Mouse (Mus musculus): Measurements from ENCODE around the gene Prss22. TPM values are rescaled to one million over a fixed set of nuclear protein-coding genes. Genes with fewer than 3 reads are reported as not detected.

The Prss22 gene
- polyA plus RNA-seq, 2 experiments = not detected

DNA sequence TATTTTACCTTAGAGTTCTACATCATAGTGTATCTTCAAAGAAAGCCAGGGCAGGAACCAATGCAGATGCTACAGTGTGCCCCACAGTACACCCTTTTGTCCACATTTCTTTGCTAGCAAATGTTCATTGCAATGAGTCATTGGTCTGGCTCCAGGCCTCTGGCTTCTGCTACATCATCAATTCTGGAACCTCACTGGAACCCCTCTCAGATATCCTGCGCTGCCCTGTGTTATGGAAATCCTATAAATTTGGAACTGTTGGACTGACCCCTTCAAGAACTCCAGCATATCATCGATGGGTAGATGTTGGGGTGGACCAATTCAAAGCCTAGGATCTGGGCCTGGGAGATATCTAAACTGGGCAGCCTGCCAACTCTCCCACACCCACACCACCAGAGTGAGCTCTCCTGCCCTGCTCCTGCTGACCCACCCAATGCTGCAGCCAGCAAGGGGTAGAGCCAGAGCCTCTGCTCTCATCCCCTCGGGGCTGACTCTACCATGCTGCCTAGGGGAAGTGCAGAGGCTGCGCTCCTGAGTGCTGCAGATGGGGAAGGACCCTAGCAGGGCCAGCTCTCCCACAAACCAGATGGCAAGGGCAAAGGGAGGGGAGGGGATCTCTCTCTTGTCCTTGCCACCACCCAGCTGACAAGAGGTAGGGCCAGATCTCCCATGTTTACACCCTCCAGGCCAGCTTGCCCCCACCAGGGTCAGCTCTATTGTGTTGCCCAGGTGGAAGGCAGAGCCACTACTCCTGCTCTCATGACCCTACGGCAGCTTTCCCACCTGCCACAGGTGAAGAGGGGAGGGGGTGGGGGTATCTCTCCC lies 23.7 kb upstream of the Prss22 start:
- TF ChIP-seq CTCF (IDR thresholded peaks at IDR 0.05; ENCODE audit: low read depth) = no peak
- no peak for TF ChIP-seq EP300 (IDR thresholded peaks at IDR 0.05; ENCODE audit: low read depth)
- Histone ChIP-seq H3K4me1 (replicated peaks; ENCODE audit: control insufficient read depth in 2 of 2, insufficient read depth in 2 of 2, low read length in 1 of 2) (no peaks in the 10 kb centered on the region), H3K36me3 (replicated peaks; ENCODE audit: control insufficient read depth, insufficient read depth, low read depth) (no peaks in the 10 kb centered on the region), H3K9ac (replicated peaks) (no peak overlapping the region), H3K27me3 (ENCODE audit: control insufficient read depth, insufficient read depth, low read length) (no peaks in the 10 kb centered on the region), H3K27ac (no peak overlapping the region), H3K9me3 (ENCODE audit: control insufficient read depth, low read length) (no peaks in the 10 kb centered on the region), H3K4me2 (ENCODE audit: low read depth) (no peak overlapping the region), H3K4me3 (ENCODE audit: insufficient read depth in 1 of 2, low read depth in 2 of 2, low read length in 2 of 2) (no peak overlapping the region)
- ATAC-seq (ENCODE audit: insufficient read depth) = 0 out of 2 replicates have a peak, but pooled peaks have one; percentile 23
- 44% methylated on average over 5 of the region's 5 CpGs for WGBS (ENCODE audit: insufficient replicate concordance)
- no peak for DNase-seq (ENCODE audit: low read depth in 3 of 3, low spot score in 3 of 3)

DNA sequence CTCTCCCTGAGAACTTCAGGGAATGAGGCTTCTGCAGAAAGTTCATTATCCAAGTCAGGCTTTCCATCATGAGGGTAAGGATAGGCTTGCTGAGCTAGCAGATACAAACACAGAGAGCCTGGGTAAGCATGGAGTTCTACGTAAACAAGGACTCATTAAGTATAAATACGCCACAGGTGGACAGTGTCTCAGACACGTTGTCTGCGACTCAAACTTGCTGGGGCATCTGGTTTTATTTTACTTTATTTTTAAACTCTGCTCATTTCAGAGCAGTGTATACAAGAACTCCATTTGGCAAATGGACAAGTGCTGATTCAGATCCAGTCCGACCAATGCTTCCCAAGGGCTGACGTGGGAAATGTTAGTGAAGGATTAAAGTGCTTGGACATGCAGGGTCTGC lies 22.8 kb upstream of the Prss22 start:
- no peak overlapping the region for H3K27ac ChIP-seq

DNA sequence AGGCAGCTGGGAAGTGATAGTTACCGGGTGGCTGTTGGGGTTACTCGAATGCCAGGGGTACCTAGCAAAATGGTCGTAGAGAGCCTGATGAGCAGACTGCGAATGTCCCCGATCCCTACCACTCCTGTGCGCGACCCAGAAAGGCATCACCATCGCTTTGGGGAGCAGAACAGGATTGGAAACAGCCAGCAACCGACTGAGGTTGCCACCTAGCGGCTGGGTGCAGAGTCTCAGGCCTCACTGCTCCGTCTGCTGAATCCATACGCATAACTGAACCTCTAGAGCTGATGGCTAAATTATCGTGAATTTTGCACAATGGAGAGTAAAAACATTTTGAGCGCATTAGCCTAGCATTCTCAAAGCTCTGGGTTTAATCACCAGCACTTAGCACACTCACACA lies 17.8 kb upstream of the Prss22 start:
- no peak for DNase-seq (ENCODE audit: low read depth in 3 of 3, low spot score in 3 of 3)
- Histone ChIP-seq H3K4me2 (ENCODE audit: low read depth) (no peak overlapping the region), H3K27me3 (ENCODE audit: control insufficient read depth, insufficient read depth, low read length) (no peaks in the 10 kb centered on the region), H3K9me3 (ENCODE audit: control insufficient read depth, low read length) (no peaks in the 10 kb centered on the region), H3K9ac (replicated peaks) (no peak overlapping the region), H3K36me3 (replicated peaks; ENCODE audit: control insufficient read depth, insufficient read depth, low read depth) (no peaks in the 10 kb centered on the region), H3K27ac (no peak overlapping the region), H3K4me3 (ENCODE audit: insufficient read depth in 1 of 2, low read depth in 2 of 2, low read length in 2 of 2) (no peak overlapping the region), H3K4me1 (replicated peaks; ENCODE audit: control insufficient read depth in 2 of 2, insufficient read depth in 2 of 2, low read length in 1 of 2) (no peaks in the 10 kb centered on the region)
- WGBS (ENCODE audit: insufficient replicate concordance) = 18% methylated on average over 14 of the region's 14 CpGs
- TF ChIP-seq CTCF (IDR thresholded peaks at IDR 0.05; ENCODE audit: low read depth) (peak; percentile 68), EP300 (IDR thresholded peaks at IDR 0.05; ENCODE audit: low read depth) (no peak)
- ATAC-seq (ENCODE audit: insufficient read depth) = no peak

More for the DNA sequence above, 22.8 kb upstream of the Prss22 start:
- TF ChIP-seq CTCF (IDR thresholded peaks at IDR 0.05; ENCODE audit: low read depth) (no peak), EP300 (IDR thresholded peaks at IDR 0.05; ENCODE audit: low read depth) (no peak)
- no peak for DNase-seq (ENCODE audit: low read depth in 3 of 3, low spot score in 3 of 3)
- no peak overlapping the region for H3K9ac ChIP-seq (replicated peaks)
- no peaks in the 10 kb centered on the region for H3K36me3 ChIP-seq (replicated peaks; ENCODE audit: control insufficient read depth, insufficient read depth, low read depth)
- no peaks in the 10 kb centered on the region for H3K27me3 ChIP-seq (ENCODE audit: control insufficient read depth, insufficient read depth, low read length)
- no peak overlapping the region for H3K4me2 ChIP-seq (ENCODE audit: low read depth)
- WGBS (ENCODE audit: insufficient replicate concordance) = 68% methylated on average over 6 of the region's 6 CpGs
- no peaks in the 10 kb centered on the region for H3K4me1 ChIP-seq (replicated peaks; ENCODE audit: control insufficient read depth in 2 of 2, insufficient read depth in 2 of 2, low read length in 1 of 2)
- no peak for ATAC-seq (ENCODE audit: insufficient read depth)
- no peaks in the 10 kb centered on the region for H3K9me3 ChIP-seq (ENCODE audit: control insufficient read depth, low read length)
- H3K4me3 ChIP-seq (ENCODE audit: insufficient read depth in 1 of 2, low read depth in 2 of 2, low read length in 2 of 2) = no peak overlapping the region

DNA sequence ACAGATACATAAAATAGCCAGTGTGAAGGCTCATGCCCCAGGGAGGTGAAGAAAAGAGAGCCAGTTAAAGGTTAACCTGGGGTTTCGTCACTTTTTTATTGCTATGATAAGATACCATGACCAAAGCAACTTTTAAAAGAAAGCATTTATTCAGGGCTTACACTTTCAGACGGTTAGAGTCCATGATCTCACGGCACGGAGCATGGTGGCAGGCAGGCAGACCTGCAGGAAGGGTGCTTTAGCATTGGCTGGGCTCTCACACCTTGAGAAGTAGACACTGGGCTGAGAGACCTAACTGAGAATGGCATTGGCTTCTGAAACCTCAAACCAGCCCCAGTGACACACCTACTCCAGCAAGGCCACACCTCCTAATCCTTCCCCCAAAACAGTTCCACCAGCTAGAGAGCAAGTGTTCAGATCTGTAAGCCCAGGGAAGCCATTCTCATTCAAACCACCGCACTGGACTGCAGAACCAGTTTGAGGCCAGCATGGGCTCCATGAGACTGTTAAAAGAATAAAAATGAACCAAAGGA lies 16.6 kb upstream of the Prss22 start:
- no peaks in the 10 kb centered on the region for H3K27me3 ChIP-seq (ENCODE audit: control insufficient read depth, insufficient read depth, low read length)
- no peak overlapping the region for H3K4me3 ChIP-seq (ENCODE audit: insufficient read depth in 1 of 2, low read depth in 2 of 2, low read length in 2 of 2)
- no peak overlapping the region for H3K4me2 ChIP-seq (ENCODE audit: low read depth)
- no peak for TF ChIP-seq EP300 (IDR thresholded peaks at IDR 0.05; ENCODE audit: low read depth)
- no peaks in the 10 kb centered on the region for H3K9me3 ChIP-seq (ENCODE audit: control insufficient read depth, low read length)
- no peak for ATAC-seq (ENCODE audit: insufficient read depth)
- H3K36me3 ChIP-seq (replicated peaks; ENCODE audit: control insufficient read depth, insufficient read depth, low read depth) = no peaks in the 10 kb centered on the region
- H3K9ac ChIP-seq (replicated peaks) = no peak overlapping the region
- no peak for DNase-seq (ENCODE audit: low read depth in 3 of 3, low spot score in 3 of 3)
- 62% methylated on average over 5 of the region's 5 CpGs for WGBS (ENCODE audit: insufficient replicate concordance)
- H3K4me1 ChIP-seq (replicated peaks; ENCODE audit: control insufficient read depth in 2 of 2, insufficient read depth in 2 of 2, low read length in 1 of 2) = no peaks in the 10 kb centered on the region
- H3K27ac ChIP-seq = no peak overlapping the region

DNA sequence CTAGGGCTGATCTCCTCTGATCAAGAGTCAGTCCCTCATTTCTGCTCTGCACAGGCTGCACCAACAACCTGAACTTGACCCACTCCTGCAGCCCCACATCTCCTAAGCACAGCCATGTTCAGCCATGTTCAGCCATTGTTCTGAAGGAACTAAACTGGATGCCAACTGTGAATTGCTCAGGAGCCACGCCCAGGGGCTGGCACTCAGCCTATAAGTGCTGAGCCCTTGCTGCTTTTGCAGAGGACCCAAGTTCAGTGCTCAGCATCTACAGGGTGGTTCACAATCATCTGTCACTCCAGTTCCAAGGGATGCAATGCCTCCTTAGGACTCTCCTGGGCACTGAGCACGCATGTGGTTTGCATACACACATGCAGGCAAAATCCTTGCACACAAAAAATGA lies 15.0 kb upstream of the Prss22 start:
- no peaks in the 10 kb centered on the region for H3K36me3 ChIP-seq (replicated peaks; ENCODE audit: control insufficient read depth, insufficient read depth, low read depth)
- TF ChIP-seq EP300 (IDR thresholded peaks at IDR 0.05; ENCODE audit: low read depth) (no peak), CTCF (IDR thresholded peaks at IDR 0.05; ENCODE audit: low read depth) (no peak)
- no peaks in the 10 kb centered on the region for H3K9me3 ChIP-seq (ENCODE audit: control insufficient read depth, low read length)
- H3K27me3 ChIP-seq (ENCODE audit: control insufficient read depth, insufficient read depth, low read length) = no peaks in the 10 kb centered on the region
- no peak for DNase-seq (ENCODE audit: low read depth in 3 of 3, low spot score in 3 of 3)
- no peak overlapping the region for H3K27ac ChIP-seq
- 52% methylated on average over 2 of the region's 2 CpGs for WGBS (ENCODE audit: insufficient replicate concordance)
- no peak overlapping the region for H3K4me3 ChIP-seq (ENCODE audit: insufficient read depth in 1 of 2, low read depth in 2 of 2, low read length in 2 of 2)
- ATAC-seq (ENCODE audit: insufficient read depth) = no peak
- H3K4me2 ChIP-seq (ENCODE audit: low read depth) = no peak overlapping the region
- no peak overlapping the region for H3K9ac ChIP-seq (replicated peaks)
- H3K4me1 ChIP-seq (replicated peaks; ENCODE audit: control insufficient read depth in 2 of 2, insufficient read depth in 2 of 2, low read length in 1 of 2) = no peaks in the 10 kb centered on the region

Data from liver, embryonic 14.5 days (tissue).